Mouse (Mus musculus): ENCODE results near the gene Vmn2r79.
"Not testable (repeated sequence)": the region's sequence is repeated elsewhere in the genome, so short reads cannot be mapped to it uniquely, and the experiment has no call there.

GRCm38 (mm10) chr7:86995815-86996214 lies at the start of gene Vmn2r79:
- TF ChIP-seq CTCF, EP300 (IDR thresholded peaks at IDR 0.05; ENCODE audit: low read depth): not testable (repeated sequence)
